Mouse (Mus musculus): ENCODE data around the gene Traf1.

Gene Traf1

DNA sequence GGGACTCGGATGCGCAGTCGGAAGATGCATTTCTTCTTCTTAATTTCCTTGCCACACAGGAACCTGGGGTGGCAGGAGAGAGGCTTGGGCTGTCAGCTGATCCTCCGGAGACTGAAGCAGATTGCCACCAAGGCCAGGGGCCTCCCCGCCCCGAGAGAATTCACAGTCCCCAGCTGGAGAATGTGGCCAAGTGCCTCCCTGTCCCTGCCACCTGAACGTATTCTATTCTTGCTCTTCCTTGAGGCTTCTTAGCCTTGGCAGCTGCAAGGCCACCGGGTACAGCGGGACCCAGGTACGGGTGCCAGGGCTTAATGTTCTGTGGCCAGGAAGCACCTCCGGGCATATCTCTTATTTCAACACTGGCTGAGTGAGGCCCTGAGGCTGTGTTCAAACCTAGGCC lies 61.9 kb downstream of the Traf1 start:
- no peak for DNase-seq

DNA sequence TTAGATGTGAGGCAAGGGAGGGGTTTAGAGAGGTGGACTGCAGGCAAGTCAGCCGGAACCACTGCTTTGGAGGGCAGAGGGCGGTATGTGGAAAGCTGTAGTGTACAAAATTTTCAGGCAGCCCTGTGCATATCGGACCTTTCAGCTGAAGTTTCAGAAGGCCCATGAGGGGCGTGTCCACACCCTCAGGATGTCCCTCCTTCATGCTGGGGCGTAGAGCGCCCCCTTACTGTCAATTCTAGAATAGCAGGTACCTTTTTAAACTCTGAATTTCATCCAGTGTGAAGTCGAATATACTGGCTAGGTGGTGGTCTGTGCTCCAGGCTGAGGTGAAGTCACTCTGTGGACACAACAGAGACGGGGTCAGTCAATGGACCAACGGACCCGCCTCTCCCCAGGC lies 63.8 kb downstream of the Traf1 start:
- DNase-seq = peak in 1 of 2 experiments; percentile 67

DNA sequence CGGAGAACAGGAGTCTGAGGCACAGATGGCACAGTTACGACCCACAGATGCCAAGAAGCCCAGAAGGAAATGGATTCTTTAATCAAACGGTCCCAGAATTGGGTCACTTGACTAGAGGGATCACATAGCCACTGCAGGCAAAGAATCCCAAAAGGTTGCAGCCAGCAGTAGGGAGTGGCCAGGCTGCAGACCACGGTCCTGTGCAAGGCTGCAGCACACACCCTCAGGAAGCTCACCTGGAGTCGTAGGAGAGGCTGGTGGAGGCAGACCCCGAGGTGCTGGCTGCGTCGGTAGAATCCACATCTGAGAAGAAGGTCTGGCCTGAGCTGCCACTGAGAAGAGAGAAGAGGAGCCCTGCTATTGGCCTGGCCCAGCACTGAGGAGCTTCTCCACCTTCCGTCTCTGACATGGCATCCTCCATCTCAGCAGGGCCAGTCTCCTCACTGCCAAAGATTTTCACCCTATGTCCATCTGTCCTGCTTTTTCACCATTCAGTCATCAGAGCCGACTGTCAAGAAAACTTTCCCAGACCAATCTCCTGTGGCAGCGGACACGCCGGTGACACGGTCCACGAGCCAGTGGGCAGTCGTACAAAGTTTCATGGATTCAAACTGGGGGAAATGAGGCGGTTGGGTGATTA lies 64.6 kb downstream of the Traf1 start:
- no peak for DNase-seq

DNA sequence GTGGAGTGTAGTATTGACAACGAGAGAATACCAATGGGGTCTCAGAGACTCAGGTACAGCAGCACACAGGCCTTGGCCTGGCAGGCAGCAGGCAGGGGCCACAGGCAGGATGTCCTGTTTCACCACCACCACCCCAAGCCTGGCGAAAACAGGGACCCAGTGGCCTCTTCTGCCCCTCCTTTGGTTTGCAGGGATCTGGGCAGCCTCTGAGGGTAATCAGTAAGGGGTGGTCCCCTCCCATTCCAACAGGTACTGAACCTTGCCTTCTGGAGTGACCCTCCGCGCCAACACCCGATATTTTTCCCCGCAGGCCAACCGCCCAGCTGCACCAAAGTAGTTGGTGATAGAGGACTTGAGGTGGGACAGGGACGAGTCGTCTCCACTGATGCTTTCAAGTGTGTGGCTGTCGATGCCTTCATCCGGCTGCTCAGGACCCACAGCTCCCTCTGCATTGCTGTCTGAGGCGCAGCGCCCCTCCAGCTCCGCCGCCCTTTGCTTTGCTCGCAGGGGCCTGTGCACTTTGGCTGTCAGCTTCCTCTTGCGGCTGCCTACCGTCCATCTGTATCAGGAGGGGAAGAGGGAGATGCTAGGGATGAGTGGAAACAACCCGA lies 66.0 kb downstream of the Traf1 start:
- no peak for DNase-seq

DNA sequence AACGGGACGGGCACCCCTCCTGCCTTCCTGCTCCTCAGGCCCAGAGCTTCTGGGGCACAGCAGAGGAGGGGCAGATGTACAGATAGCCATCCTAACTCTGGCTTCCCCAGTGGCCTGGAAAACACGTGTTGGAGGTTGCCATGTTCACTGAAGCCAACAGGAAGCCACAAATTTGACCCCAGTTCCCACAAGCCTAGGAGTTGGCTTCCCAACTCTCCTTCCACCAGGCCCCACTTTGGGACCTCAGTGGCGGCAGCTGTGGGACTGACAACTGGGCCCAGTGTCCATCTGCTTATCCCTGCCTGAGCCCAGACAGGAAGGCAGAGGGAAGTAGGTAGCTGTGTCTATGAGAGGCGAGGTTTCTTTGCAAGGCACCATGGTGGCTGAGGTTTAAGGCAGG lies 67.6 kb downstream of the Traf1 start:
- DNase-seq = no peak

All from lung, adult 18-20 months (tissue).